Mouse (Mus musculus) ovary, postnatal 10 days (tissue): ENCODE results near the gene Kif2c.
A peak's percentile ranks its signal among the peaks of the same experiment; 100 is the strongest.

Source experiments
- DNase-seq: peaks from one replicate; pipeline ENCODE4 v3.0.0; 2022; ENCODE audit warnings: low spot score

The Kif2c gene

DNA sequence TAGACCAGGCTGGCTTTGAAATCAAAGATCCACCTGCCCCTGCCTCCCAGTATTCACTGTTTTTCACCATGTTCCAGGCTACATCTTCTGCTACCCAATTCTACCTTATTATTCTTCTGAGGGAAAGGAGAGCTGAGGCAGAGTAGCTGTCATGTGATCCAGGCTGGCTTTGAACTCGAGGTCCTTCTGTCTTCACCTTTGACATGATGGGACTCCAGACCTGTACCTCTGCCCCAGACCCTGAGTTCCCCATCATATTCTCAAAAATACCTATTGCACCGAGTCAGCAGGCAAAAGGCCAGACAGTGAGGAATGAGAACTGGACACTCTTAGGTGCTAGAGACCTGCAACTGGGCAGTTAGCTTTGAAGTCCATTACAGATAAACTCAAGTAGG lies 47.8 kb downstream of the Kif2c start:
- DNase-seq, result no peak

- DNase-seq, result peak; percentile 88
Measured at GRCm38 (mm10) chr4:117133817-117134600, 48.4 kb downstream of the Kif2c start, which contains the start of gene Plk3. Plk3 (minus strand) TSS chr4:117133963.

GRCm38 (mm10) chr4:117133366-117133796 lies 49.1 kb downstream of the Kif2c start:
- no peak for DNase-seq

GRCm38 (mm10) chr4:117132794-117133143 lies 49.7 kb downstream of the Kif2c start:
- DNase-seq, result no peak

DNA sequence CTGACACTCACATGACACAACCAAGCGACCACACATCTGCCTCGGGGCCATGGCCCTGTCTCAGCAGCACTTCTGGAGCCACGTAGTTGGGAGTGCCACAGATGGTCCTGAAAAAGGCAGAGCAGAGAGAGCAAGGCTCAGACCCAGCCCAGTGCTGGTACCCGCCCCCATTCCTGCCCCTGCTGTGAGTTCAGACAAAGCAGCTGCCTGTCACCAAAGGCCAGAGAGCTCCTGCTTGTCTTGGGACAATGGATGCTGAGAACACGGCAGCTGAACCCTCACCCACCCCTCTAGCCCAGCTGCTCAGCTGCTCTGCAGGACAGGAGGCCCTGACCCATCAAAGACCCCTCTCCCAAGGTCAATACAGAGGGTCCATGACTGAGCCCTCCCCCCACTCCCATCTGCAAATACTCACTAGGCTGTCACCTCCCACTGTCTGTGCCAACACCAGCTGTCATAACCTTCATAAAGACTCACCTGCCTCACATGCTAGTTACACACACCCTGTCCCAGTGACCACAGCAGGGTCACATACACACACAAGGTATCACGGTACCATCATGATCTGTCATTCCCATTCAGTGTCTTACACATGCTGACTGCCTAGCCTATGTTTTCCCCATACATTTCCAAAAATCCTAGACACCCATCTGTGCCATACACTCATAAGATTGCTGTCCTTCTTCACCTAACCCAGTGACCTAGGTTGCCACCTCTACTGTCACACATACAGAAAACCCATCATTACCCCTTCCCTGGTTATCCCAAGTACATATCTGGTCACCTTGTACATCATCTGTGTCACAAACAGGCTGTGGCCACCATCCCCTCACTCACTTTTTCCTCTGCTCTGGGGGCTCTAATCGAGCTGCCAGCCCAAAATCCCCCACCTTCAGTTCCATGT lies 50.3 kb downstream of the Kif2c start:
- DNase-seq, result no peak

DNA sequence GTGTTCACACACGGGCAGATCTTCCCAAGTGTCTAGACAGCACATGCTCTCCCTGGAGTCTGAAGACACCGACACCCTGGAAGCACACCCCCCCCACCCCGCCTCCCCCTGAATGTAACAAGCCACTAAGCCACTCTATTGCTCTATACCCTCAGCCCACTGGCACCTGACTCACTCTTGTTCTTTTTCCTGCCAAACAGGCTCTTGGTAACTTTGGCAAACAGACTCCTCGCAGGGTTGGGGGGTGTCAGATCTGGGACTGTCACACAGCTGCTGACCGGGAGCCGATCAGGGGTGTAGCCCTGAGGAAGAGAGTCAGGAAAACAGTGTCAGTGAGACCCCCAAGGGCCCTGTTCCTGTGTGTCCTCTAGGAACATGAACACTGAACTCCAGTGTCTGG lies 51.2 kb downstream of the Kif2c start:
- no peak for DNase-seq

- DNase-seq, result no peak
Measured at GRCm38 (mm10) chr4:117130790-117131189, 51.6 kb downstream of the Kif2c start.

DNA sequence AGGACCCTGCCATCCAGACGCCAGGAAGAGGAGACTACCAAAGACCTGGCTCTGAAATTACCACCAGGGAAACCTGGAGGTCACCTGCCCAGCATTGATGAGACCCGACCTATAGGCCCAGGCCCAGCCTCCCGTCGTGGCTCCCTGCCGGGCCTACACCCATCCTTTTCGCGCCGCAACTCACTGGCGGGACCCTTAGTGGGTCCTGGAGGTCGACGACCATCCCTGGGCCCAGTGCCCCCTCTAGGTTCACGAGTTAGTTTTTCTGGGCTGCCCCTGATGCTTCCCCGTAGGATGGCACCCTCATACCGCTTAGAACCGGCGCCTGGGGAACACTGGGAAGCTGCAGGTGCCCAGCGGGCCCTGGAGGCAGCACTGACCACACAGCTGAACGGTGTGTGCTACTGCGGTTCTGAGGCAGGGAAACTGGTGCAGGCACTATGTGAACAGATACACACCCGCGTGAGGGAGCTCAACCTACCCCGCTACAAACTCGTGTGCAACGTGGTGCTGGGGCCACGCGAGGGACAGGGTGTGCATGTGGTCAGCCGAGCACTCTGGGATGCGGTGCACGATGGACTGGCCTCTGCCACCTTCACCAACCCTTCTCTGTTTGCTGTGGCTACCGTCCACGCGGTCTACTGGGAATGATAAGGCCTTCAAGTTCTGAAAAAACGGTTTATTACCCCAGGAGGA lies 54.3 kb downstream of the Kif2c start:
- no peak for DNase-seq

DNA sequence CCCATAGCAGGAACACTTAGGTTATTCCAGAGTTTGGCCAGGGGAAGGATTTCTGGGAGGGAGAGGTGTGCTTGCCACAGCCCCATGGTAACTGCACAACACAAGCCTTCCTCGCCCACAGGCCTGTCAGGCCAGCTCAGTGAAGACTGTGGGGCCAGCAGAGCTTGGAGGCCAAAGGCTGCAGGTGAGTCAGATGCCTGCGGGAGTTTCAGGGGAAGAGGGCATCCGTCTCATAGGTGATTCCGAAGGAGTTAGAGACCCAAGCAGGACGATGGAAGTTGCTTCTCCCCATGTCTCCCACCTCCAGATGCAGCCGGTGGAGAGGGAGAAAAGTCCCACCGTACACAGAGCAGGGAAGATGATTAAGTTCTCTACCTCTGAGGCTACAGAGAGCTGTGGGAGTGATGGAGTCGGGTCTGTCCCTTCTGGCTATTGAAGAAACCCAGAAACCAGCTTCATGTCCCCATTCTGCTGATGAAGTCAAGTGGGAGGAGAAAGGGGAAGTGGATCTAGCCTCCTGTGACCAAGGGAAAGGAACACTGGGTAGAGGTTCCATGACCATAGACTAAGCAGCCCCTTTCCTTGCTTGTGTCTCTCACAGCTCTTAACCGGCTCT lies 55.7 kb downstream of the Kif2c start, which contains the start of gene Tctex1d4:
Gene Tctex1d4, plus strand, starts transcription at position 120 of the 616 bp plus-strand sequence.
- DNase-seq, result no peak

DNA sequence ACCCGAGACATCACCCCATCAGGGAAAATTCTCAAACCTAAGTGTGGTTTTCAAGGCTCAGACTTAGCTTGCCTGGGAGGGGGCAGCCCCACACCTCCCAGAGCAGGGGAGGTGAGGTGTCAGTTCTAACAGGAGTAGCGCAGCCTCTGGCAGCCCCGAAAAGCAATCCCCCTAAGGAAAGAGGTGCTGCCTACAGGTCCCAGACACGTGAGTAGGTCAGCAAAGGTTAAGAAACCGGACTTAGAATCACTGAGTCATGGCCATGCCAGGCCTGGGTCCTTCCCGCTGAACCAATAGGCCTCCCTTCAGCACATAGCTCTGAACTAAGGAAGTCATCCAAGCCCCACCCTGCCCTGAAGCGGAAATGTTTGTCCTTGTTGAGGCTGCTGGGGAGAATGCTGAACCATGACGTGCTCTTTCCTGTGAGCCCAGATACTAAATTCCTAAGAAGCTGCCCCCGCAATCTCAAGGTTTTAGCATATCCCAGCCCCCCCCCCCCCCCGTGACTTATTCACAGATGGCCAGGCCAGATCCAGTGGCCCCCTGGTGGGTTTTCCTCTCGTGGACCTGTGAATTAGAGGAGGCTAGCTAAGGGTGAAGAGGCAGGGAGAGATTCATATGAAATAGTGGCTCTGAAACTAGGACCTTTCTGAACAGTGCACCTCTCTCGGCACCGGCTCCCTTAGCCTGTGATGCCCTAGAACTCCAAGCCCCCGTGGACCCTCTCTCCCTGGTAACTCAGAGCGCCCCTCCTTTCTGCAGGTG lies 56.3 kb downstream of the Kif2c start:
- DNase-seq, result no peak

DNA sequence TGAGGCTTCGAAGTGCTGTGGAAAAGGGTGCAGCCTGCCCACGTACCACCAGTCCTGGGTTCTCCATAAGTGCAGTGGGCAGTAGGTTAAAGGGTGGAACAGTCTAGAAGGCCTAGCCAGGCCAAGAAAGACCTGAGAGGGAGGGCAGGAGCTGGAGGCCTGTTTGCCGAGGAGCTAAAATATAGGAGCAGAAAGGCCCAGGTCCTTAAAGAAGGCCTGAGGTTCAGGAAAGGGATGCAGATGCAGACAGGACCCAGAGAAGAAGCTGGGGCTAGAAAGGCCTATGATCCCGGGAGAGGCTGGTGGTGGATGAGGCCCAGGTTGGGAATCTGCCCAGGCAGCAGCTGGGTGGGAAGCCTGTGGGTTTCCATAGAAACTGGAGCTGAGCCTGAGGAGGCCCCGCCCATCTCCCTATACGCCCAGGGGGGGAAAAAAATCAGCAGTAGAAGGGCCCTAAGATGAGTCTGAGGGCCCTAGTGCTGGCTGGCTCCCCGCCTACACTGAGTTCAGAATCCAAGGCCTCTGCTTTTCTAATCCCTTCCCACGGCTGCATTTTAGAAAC lies 57.0 kb downstream of the Kif2c start, which contains the start of gene Btbd19:
Gene Btbd19, minus strand, starts transcription at position 378 of the 562 bp plus-strand sequence.
- peak; percentile 57 for DNase-seq

DNA sequence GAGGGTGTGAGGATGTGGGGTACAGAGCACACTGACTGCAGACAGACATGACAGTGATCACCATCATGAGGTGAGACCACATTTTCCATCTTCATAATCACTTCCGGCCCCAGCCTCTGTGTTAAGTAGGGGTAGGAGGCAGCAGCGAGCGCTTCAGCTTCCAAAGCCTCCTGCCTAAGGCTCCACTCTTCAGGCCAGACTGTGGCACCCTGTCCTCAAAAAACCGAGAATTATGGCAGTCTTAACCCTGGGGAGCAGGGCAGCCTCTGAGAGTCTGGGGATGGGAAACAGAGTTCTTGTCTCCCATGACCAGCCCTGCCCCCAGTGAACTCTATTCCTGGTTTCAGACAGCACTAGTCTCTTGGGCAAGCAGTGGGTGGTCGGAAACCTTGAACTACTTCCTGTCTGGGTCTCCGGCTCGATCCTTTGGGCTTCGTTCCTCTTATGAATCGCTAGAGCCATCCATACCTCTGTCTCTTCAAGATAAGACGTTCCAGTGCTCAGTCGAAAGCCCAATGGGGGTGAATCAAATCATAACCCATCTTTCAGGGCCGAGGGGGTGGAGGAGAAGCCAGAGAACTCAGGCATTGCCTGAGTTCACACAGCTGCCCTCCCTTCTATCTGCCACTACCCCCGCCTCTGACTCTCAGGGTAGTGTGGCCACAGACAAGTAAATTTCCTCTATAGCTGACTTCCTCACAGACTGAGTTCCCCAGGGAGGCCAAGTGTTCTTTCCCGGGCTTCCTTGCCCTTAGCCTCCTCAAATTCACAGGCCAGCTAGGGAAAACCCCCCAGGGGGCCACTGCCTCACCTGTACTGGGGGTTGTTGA lies 57.7 kb downstream of the Kif2c start:
- peak; percentile 23 for DNase-seq

DNA sequence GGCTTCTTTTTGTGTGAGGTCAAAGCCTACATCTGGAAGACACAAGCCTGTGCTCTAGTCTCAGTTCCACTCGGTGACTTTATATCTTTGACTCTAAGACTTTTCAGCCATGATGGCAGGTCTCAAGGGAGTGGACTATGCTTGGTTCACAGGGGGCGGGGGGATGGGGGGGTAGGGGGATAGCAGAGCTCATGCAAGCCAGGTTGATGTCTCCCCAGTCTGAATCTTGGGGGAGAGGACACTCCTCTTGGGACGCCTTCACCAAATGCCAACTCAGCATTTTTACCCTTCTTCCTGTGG lies 58.3 kb downstream of the Kif2c start:
- no peak for DNase-seq

- no peak for DNase-seq
Measured at GRCm38 (mm10) chr4:117123546-117124217, 58.8 kb downstream of the Kif2c start.

GRCm38 (mm10) chr4:117122209-117122608 lies 60.2 kb downstream of the Kif2c start:
- DNase-seq, result no peak

DNA sequence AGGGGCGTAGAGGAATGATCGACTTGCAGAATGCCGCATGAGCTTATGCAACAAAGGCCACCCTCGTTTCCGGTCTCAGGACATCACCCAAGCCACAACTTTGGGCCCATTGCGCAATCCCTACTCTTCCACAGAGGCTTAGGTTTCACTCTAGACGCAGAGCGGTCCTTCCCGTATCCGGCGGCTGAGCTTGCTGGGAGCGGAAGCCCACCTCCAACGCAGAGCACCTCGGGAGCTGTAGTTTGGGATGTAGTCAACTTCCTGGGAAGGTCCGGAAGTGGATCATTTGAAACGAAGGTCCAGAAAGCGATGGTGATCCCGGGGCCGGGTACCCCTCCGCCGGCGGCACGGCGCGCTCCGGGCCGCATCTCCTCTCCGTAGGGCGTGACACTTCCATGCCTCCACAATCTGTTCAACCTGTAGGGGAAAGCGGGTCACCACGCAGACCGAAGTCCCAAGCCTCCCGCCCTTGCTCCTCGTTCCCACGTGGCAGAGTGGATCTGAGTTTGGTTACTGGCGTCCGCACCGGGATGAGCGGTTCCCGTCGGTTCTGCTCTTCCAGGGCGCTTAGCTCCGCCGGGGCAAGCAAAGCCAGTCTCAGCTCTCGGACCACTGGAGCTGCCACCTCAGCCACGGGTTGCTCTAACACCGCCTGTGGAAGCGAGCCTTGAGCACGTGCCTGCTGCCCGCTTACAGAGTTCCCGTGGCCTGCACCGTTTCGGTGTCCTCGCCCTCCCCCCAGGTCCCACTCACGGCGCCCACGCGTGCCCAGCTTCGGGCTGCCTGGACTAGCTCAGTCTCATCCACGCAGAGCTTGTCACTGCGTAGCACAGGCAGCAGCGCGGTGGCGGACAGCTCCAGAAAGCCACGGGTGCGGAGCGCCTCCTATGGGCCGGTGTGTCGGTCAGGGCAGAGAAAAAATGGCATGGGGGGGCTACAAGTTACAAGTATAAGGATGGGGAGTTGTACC lies 61.7 kb downstream of the Kif2c start:
- peak; percentile 72 for DNase-seq

DNA sequence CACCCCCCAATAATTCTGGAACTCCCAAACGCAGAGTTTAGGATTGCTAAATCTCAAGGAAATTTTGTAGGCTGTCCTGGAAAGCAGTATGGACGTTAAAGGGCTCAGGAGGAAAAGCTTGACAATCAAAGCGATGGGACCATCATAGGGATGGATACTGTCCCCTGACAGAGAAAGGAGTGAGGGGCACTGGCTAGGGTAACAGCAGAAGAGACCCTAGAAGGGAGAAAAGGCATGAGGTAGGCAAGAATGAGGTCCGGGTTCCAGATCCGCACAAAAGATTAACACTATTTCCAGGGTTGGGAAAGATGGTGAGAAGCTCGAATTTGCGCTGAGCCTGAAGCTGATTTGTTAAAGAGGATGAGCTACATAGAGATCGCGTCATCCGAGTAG lies 62.4 kb downstream of the Kif2c start:
- DNase-seq, result no peak

DNA sequence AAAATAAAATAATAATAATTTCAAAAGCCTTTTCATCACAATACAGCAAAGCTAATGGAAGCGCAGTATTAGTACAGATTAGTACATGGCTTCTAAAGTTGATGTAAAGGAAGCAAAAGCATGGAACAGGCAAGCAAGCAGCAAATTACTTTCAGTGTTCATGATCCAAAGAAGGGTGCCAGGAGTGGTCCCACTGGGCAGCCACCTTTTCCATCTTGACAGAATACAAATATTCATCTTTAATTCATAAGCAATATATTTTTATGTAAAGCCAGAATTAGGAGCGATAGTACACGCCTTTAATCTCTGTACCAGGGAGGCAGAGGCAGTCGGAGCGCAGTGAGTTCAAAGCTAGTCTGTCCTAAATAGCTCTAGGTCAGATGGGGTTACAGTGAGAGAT lies 62.8 kb downstream of the Kif2c start:
- DNase-seq, result no peak
